Mouse (Mus musculus) ES-E14 (cell line): ENCODE measurements around the gene Tmigd3. TPM values are rescaled to one million over a fixed set of nuclear protein-coding genes. Genes with fewer than 3 reads are reported as not detected.
"Not testable (repeated sequence)": the region's sequence is repeated elsewhere in the genome, so short reads cannot be mapped to it uniquely, and the experiment has no call there.

Experiments
- DNase-seq: peaks from one replicate; pipeline ENCODE4 v3.0.0-alpha.2; 2013; ENCODE audit warnings: low read depth, low spot score
- H3K27ac ChIP-seq: 2 replicates; pipeline ENCODE4 v1.5.1; 2012; ENCODE audit warnings: low read depth, mild to moderate bottlenecking, low read length, moderate library complexity, mixed read lengths; ENCODE audit not compliant: poor library complexity, insufficient read depth, severe bottlenecking
- H3K36me3 ChIP-seq: 2 replicates; pipeline ENCODE4 v1.6.1; 2012; ENCODE audit warnings: mild to moderate bottlenecking, low read length, moderate library complexity, mixed read lengths; ENCODE audit not compliant: control insufficient read depth, poor library complexity, insufficient read depth, severe bottlenecking
- H3K4me1 ChIP-seq, 2 experiments: fragments of 150-350 bp in 1 of 2; sonication (generic) in 1 of 2; 2 replicates each; pipeline ENCODE4 v1.6.1; 2012; ENCODE audit warnings: low read length in 2 of 2, mild to moderate bottlenecking in 1 of 2, mixed read lengths in 1 of 2; ENCODE audit not compliant: control insufficient read depth in 2 of 2, insufficient read depth in 2 of 2, poor library complexity in 1 of 2
- H3K4me3 ChIP-seq, 2 experiments: fragments of 150-350 bp in 1 of 2; sonication (generic) in 1 of 2; 2 replicates each; pipeline ENCODE4 v1.5.1; 2012; ENCODE audit warnings: low read length in 2 of 2, low read depth in 1 of 2, mild to moderate bottlenecking in 1 of 2, mixed read lengths in 1 of 2; ENCODE audit not compliant: insufficient read depth in 1 of 2, poor library complexity in 1 of 2, severe bottlenecking in 1 of 2
- H3K9ac ChIP-seq: 2 replicates; pipeline ENCODE4 v1.6.1; 2012; ENCODE audit warnings: low read depth, mild to moderate bottlenecking, low read length, mixed read lengths; ENCODE audit not compliant: poor library complexity, insufficient read depth, severe bottlenecking
- H3K9me3 ChIP-seq: fragments of 150-350 bp; sonication (generic); 2 replicates; pipeline ENCODE4 v1.6.1; 2012; ENCODE audit warnings: low read depth, mild to moderate bottlenecking, low read length; ENCODE audit not compliant: control insufficient read depth, insufficient read depth
- CHD2 ChIP-seq: IDR thresholded peaks from 2 replicates; pipeline ENCODE4 v1.6.1; 2014; ENCODE audit warnings: mild to moderate bottlenecking, low read depth, low read length, inconsistent platforms
- HCFC1 ChIP-seq: IDR thresholded peaks from 2 replicates; pipeline ENCODE4 v1.6.1; 2012; ENCODE audit warnings: low read length, inconsistent platforms, borderline replicate concordance; ENCODE audit not compliant: insufficient read depth
- MAFK ChIP-seq: IDR thresholded peaks from 2 replicates; pipeline ENCODE4 v1.6.1; 2014; ENCODE audit warnings: mild to moderate bottlenecking, low read depth, low read length, inconsistent platforms; ENCODE audit not compliant: insufficient read depth
- ZC3H11A ChIP-seq: IDR thresholded peaks from 2 replicates; pipeline ENCODE4 v1.6.1; 2012; ENCODE audit warnings: low read depth, mild to moderate bottlenecking, inconsistent platforms, low read length, borderline replicate concordance
- ZNF384 ChIP-seq: IDR thresholded peaks from 2 replicates; pipeline ENCODE4 v1.6.1; 2012; ENCODE audit warnings: low read depth, low read length, inconsistent platforms
- in situ Hi-C, 2 experiments: fragments of 600-800 bp; cut with MboI; formaldehyde crosslinking; loops; one replicate each; pipeline ENCODE4 v1.15.1; 2025; ENCODE audit warnings: low sequenced_read_pairs in 2 of 2, inconsistent platforms in 1 of 2; ENCODE audit not compliant: unreplicated experiment in 2 of 2
- total RNA-seq: library from RNA; depleted of rRNA; stranded (reverse); fragments of 300-350 nt; gene quantifications from 2 replicates; pipeline ENCODE4 v1.2.3, GENCODE M21; 2012

Gene Tmigd3
- total RNA-seq, 1 experiment: not detected

DNA sequence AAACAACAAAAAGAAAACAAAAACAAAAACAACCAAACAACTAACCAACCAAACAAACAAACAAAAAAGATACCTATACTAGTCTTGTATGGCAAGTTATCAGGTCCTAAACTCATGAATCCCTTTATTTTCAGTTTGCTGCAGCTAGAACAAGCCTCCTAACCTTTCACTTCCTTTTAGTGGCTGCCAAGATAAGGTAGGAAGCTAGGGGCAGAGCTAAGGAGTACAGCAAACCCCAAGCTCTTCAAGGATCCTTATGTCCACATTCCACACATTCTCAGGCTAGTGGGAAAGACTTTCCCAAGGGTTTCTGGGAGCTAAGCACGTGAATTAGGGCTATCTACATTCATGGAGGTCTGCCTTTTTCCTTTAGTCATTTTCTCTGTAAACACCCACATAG is 44.6 kb downstream of the Tmigd3 start:
- Histone ChIP-seq H3K4me1 (no peaks in the 10 kb centered on the region), H3K27ac (no peak overlapping the region), H3K9ac (no peak overlapping the region), H3K36me3 (no peaks in the 10 kb centered on the region), H3K4me3 (no peak overlapping the region), H3K9me3 (no peaks in the 10 kb centered on the region)
- TF ChIP-seq HCFC1: no peak
- in situ Hi-C loops: no loop called here
- DNase-seq: no peak

GRCm38 (mm10) chr3:105916455-105916854 is 45.8 kb downstream of the Tmigd3 start:
- H3K9me3 ChIP-seq, H3K4me3 ChIP-seq, in situ Hi-C loops, DNase-seq, H3K4me1 ChIP-seq, H3K27ac ChIP-seq, H3K9ac ChIP-seq, H3K36me3 ChIP-seq: not testable (repeated sequence)

- DNase-seq: no peak
- TF ChIP-seq HCFC1: no peak
- no peak for TF ChIP-seq MAFK
- TF ChIP-seq CHD2: no peak
- no peak for TF ChIP-seq ZC3H11A
- TF ChIP-seq ZNF384: no peak
- Histone ChIP-seq H3K4me1 (no peaks in the 10 kb centered on the region), H3K36me3 (no peaks in the 10 kb centered on the region), H3K9ac (no peak overlapping the region), H3K9me3 (no peaks in the 10 kb centered on the region), H3K4me3 (no peak overlapping the region), H3K27ac (no peak overlapping the region)
- in situ Hi-C loops: no loop called here
These were observed 47.1 kb downstream of the Tmigd3 start for GRCm38 (mm10) chr3:105917656-105918354.

DNA sequence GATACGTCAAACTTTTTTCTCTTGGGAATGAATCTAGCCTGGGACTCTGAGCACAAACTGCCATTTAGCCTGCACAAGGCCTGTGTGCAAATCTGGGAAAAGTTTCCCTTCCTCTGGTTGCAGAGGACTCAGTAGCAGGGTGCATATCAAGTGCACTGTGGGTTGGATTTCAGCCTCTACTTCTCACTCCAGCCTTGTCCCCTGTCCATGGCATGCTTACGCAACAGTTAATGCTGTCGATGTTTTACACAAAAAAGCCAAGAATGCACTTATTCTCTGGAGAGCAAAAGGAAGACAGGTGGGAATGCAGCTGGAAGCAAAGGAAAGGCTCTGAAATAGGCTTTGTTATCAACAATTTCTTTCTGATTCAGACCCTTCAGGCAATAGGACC is 47.6 kb downstream of the Tmigd3 start:
- H3K4me3 ChIP-seq: no peak overlapping the region
- H3K27ac ChIP-seq: no peak overlapping the region
- H3K9me3 ChIP-seq: no peaks in the 10 kb centered on the region
- in situ Hi-C loops: no loop called here
- DNase-seq: no peak
- no peaks in the 10 kb centered on the region for H3K4me1 ChIP-seq
- no peak overlapping the region for H3K9ac ChIP-seq
- no peaks in the 10 kb centered on the region for H3K36me3 ChIP-seq
- TF ChIP-seq ZNF384 (no peak), HCFC1 (no peak), MAFK (no peak), CHD2 (no peak), ZC3H11A (no peak)

DNA sequence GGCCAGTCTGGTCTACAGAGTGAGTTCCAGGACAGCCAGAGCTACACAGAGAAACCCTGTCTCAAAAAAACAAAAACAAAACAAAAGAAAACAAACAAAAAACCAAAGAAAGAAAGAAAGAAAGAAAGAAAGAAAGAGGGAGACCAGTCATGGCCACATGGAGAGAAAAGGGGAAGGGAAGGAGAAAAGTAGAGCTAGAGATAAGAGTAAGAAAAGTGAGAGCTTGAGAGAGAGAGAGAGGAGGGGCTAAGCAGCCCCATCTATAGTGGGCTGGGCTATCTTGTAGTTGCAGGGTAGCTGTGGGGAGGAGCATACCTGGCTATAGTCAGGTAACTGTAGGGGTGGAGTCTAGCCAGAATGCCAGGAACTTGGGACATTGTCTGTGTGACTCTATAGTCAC is 50.0 kb downstream of the Tmigd3 start:
- H3K36me3 ChIP-seq, in situ Hi-C loops: not testable (repeated sequence)

More for the DNA sequence above, 50.0 kb downstream of the Tmigd3 start:
- not testable (repeated sequence) for H3K4me1 ChIP-seq, H3K4me3 ChIP-seq, H3K9ac ChIP-seq, H3K9me3 ChIP-seq, DNase-seq, H3K27ac ChIP-seq
